Mouse (Mus musculus) kidney, adult 2 months (tissue): ENCODE results near the gene Odf2. TPM values are rescaled to one million over a fixed set of nuclear protein-coding genes. Genes with fewer than 3 reads are reported as not detected.

ENCODE experiments used
- DNase-seq: peaks from one replicate; pipeline ENCODE4 v3.0.0; 2021
- H3K27ac ChIP-seq: fragments of 200-500 bp; 2 replicates; pipeline ENCODE4 v1.5.1; 2012; ENCODE audit warnings: low read depth, low read length, control low read depth, inconsistent platforms; ENCODE audit not compliant: insufficient read depth
- H3K27me3 ChIP-seq: fragments of 200-500 bp; replicated peaks from 2 replicates; pipeline ENCODE4 v1.6.1; 2012; ENCODE audit warnings: mild to moderate bottlenecking, moderate library complexity, low read length, inconsistent platforms; ENCODE audit not compliant: control insufficient read depth, insufficient read depth
- H3K36me3 ChIP-seq: fragments of 200-500 bp; 2 replicates; pipeline ENCODE4 v1.6.1; 2012; ENCODE audit warnings: mild to moderate bottlenecking, moderate library complexity, low read length, inconsistent platforms; ENCODE audit not compliant: control insufficient read depth, insufficient read depth
- H3K4me1 ChIP-seq: fragments of 200-500 bp; 2 replicates; pipeline ENCODE4 v1.6.1; 2011; ENCODE audit warnings: low read length; ENCODE audit not compliant: control insufficient read depth, insufficient read depth
- H3K4me3 ChIP-seq: fragments of 200-500 bp; 2 replicates; pipeline ENCODE4 v1.5.1; 2011; ENCODE audit warnings: mild to moderate bottlenecking, low read depth, low read length, control low read depth; ENCODE audit not compliant: insufficient read depth
- CTCF ChIP-seq: fragments of 200-500 bp; conservative IDR thresholded peaks from 2 replicates; pipeline ENCODE4 v1.5.1; 2011; ENCODE audit warnings: low read depth, mild to moderate bottlenecking, control low read depth, low read length, moderate library complexity, mixed read lengths; ENCODE audit not compliant: insufficient read depth, insufficient read length
- POLR2A ChIP-seq: fragments of 200-500 bp; IDR thresholded peaks from one replicate; pipeline ENCODE4 v1.6.1; 2011; ENCODE audit warnings: low read depth, low read length, control low read depth
- WGBS: fragments of 180-500 bp; shearing (Covaris S2); methylation state at CpG from one replicate; pipeline ENCODE4 v1.1.7; 2018; 5-methylcytosine and 5-hydroxymethylcytosine counted together
- polyA plus RNA-seq: library from polyadenylated mRNA; depleted of rRNA; stranded (reverse); fragments of >200 nt; gene quantifications from 2 replicates; pipeline ENCODE4 v1.2.3, GENCODE M21; 2012; rRNA removed

Gene Odf2
- polyA plus RNA-seq, 1 experiment: 17.6 TPM

- Histone ChIP-seq H3K27ac (peak overlapping the region; percentile 62; the same call in 1 of the 2 replicates), H3K36me3 (peaks cover 3% of the 10 kb centered on the region; the same call in 1 of the 2 replicates), H3K4me1 (peaks cover 50% of the 10 kb centered on the region), H3K4me3 (peak overlapping the region; percentile 84), H3K27me3 (no peaks in the 10 kb centered on the region)
- peak; percentile 13 for DNase-seq
- TF ChIP-seq CTCF: no peak
- TF ChIP-seq POLR2A: no peak
- WGBS: 29% methylated on average over 2 of the region's 2 CpGs
Measured at GRCm38 (mm10) chr2:29966826-29967225, 77.8 kb downstream of the Odf2 start.

- TF ChIP-seq CTCF (no peak), POLR2A (no peak)
- peak; percentile 52 for DNase-seq
- WGBS: 11% methylated on average over 5 of the region's 5 CpGs
- Histone ChIP-seq H3K27me3 (no peaks in the 10 kb centered on the region), H3K36me3 (peaks cover 3% of the 10 kb centered on the region; the same call in 1 of the 2 replicates), H3K4me3 (no peak overlapping the region), H3K27ac (no peak overlapping the region), H3K4me1 (peaks cover 57% of the 10 kb centered on the region)
Measured at GRCm38 (mm10) chr2:29967768-29968167, 78.7 kb downstream of the Odf2 start.

DNA sequence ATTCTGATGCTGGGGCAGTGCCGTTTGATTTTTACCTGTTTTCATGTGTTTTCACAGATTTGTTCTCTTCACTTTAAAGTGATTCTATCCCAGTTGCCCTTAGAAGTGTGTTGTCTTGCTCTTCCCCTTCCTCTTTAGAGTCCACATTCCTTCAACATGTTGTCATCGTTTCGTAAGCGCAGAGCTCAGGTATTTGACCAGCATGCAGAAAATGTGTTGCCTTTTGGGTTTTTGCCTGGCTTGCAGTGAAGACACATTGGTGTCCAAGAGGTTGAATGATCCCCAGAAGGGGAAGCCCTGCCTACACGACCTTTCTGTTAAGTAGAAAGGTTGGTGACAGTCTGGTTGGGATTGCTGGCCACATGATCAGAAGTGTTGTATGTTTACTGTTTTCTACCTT lies 79.6 kb downstream of the Odf2 start:
- WGBS: 21% methylated on average over 5 of the region's 5 CpGs
- Histone ChIP-seq H3K4me1 (peaks cover 55% of the 10 kb centered on the region), H3K4me3 (no peak overlapping the region), H3K36me3 (peaks cover 3% of the 10 kb centered on the region; the same call in 1 of the 2 replicates), H3K27ac (peak overlapping the region; percentile 71), H3K27me3 (no peaks in the 10 kb centered on the region)
- DNase-seq: peak; percentile 75
- TF ChIP-seq CTCF (no peak), POLR2A (no peak)

DNA sequence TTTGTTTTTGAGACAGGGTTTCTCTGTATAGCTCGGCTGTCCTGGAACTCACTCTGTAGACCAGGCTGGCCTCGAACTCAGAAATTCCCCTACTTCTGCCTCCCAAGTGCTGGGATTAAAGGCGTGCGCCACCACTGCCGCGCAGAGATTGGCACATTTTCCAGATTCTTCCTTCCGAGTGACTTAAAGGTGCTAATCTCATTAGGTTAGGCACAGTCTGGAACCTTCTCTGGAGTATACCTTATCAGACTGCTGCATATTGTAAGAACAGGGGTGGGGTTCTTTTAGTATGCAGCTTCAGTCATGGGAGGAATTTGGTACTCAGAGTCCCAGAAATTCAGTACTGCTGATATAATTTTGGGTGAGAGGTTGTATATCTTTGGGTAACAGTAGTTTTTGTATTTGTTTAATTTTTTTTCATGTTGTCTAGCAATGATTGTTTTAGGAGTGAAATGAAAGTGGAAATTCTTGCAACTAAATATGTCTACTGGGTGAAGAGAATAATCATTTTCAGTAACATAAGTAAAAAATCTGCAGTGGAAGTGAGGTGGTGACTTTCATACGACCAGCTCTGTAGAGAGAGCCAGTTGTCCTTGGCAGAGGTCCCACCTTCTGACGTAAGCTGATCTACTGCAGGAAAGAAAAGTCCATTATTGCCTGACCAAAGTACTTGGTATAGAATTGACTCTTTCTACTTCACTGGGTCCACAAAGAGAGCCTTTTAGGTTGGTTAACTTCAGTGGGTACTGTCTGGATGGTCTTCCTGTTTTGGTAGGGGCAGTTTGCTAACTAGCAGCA lies 83.0 kb downstream of the Odf2 start:
- Histone ChIP-seq H3K27ac (peak overlapping the region; percentile 71), H3K4me1 (peaks cover 51% of the 10 kb centered on the region), H3K27me3 (no peaks in the 10 kb centered on the region), H3K4me3 (no peak overlapping the region), H3K36me3 (peaks cover 3% of the 10 kb centered on the region; the same call in 1 of the 2 replicates)
- TF ChIP-seq CTCF (no peak), POLR2A (no peak)
- peak; percentile 92 for DNase-seq
- 39% methylated on average over 9 of the region's 9 CpGs for WGBS

- 20% methylated on average over 2 of the region's 2 CpGs for WGBS
- peaks cover 44% of the 10 kb centered on the region for H3K4me1 ChIP-seq
- no peaks in the 10 kb centered on the region for H3K27me3 ChIP-seq
- peak; percentile 52 for DNase-seq
- H3K36me3 ChIP-seq: peaks cover 5% of the 10 kb centered on the region
- H3K4me3 ChIP-seq: no peak overlapping the region
- H3K27ac ChIP-seq: 0 out of 2 replicates have a peak overlapping the region, but pooled peaks have one; percentile 50
- TF ChIP-seq CTCF (no peak), POLR2A (no peak)
Measured at GRCm38 (mm10) chr2:29973525-29973924, 84.5 kb downstream of the Odf2 start.

DNA sequence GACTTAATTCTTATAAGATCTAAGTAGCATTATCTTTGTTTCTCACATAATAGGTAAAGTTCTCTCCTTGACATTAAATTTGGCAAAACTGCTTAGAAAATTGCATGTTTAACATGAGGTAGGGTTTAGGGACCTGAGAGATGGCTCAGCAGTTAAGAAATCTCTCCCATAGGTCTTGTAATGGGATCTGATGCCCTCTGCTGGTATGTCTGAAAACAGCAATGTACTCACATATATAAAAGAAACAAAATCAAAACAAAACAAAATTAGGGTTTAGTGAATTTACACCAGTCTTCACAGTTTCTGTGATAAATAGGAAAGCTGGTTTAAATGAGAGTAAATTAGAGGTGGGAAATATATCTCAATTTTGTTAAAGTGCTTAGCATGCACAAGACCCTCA lies 88.3 kb downstream of the Odf2 start:
- TF ChIP-seq POLR2A (no peak), CTCF (0 out of 2 replicates have a peak, but pooled peaks have one; percentile 5)
- H3K27me3 ChIP-seq: no peaks in the 10 kb centered on the region
- H3K27ac ChIP-seq: no peak overlapping the region
- H3K4me1 ChIP-seq: peaks cover 15% of the 10 kb centered on the region
- DNase-seq: peak; percentile 65
- no peak overlapping the region for H3K4me3 ChIP-seq
- peaks cover 20% of the 10 kb centered on the region for H3K36me3 ChIP-seq

DNA sequence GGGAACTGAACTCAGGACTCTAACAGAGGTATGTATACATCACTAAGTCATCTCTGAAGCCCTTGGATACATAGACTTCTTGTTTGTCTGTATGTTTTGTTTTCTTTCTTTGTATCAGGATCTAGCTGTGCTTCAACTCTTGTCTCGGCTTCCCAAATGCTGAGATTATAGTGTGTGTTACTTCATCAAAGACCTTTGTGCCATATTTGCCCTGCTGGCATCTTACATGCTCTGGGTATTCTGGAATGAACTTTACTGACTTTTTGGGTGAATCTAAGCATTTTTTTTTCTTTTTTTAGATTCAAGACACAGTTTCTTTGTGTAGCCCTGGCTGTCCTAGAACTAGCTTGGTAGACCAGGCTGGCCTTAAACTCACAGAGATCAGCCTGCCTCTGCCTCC lies 91.6 kb downstream of the Odf2 start:
- no peak overlapping the region for H3K27ac ChIP-seq

More for the DNA sequence above, 91.6 kb downstream of the Odf2 start:
- WGBS: 92% methylated on average over 1 of the region's 1 CpGs
- H3K4me3 ChIP-seq: no peak overlapping the region
- no peaks in the 10 kb centered on the region for H3K27me3 ChIP-seq
- no peak for TF ChIP-seq POLR2A
- TF ChIP-seq CTCF: no peak
- H3K36me3 ChIP-seq: peaks cover 24% of the 10 kb centered on the region
- no peak for DNase-seq
- H3K4me1 ChIP-seq: no peaks in the 10 kb centered on the region; the same call in 1 of the 2 replicates

Other genes starting within 250 kb of the Odf2 start
- 6.1 and 9.4 TPM in 2 replicates for gene Gm13420, start 137.5 kb upstream of the Odf2 start, polyA plus RNA-seq
- gene Gm13547, start 129.9 kb upstream of the Odf2 start, polyA plus RNA-seq: not detected in 2 replicates
- gene Coq4, start 101.7 kb upstream of the Odf2 start, polyA plus RNA-seq: 87.5 and 111 TPM in 2 replicates
- gene Trub2, start 100.7 kb upstream of the Odf2 start, polyA plus RNA-seq: 32.7 and 46.2 TPM in 2 replicates
- 49.7 and 56.2 TPM in 2 replicates for gene Slc27a4, start 86.6 kb upstream of the Odf2 start, polyA plus RNA-seq
- gene Urm1, start 69.1 kb upstream of the Odf2 start, polyA plus RNA-seq: 43.9 and 48.1 TPM in 2 replicates
- 2.3 and 3.3 TPM in 2 replicates for gene Cercam, start 20.1 kb upstream of the Odf2 start, polyA plus RNA-seq
- 21.1 and 25.4 TPM in 2 replicates for gene Gle1, start 46.2 kb downstream of the Odf2 start, polyA plus RNA-seq
- 237 and 250 TPM in 2 replicates for gene Sptan1, start 76.3 kb downstream of the Odf2 start, polyA plus RNA-seq
- gene Wdr34, start 159.7 kb downstream of the Odf2 start, polyA plus RNA-seq: 32.0 and 37.8 TPM in 2 replicates
- gene Set, start 168.2 kb downstream of the Odf2 start, polyA plus RNA-seq: 30.4 and 37.4 TPM in 2 replicates
- 4.7 and 4.8 TPM in 2 replicates for gene Pkn3, start 188.5 kb downstream of the Odf2 start, polyA plus RNA-seq
- 49.0 and 69.1 TPM in 2 replicates for gene Zdhhc12, start 204.4 kb downstream of the Odf2 start, polyA plus RNA-seq
- gene Zer1, start 235.4 kb downstream of the Odf2 start, polyA plus RNA-seq: 45.8 and 59.5 TPM in 2 replicates
- 156 and 161 TPM in 2 replicates for gene Tbc1d13, start 244.5 kb downstream of the Odf2 start, polyA plus RNA-seq